Mouse (Mus musculus): ENCODE measurements around the gene Lrp5.

The Lrp5 gene

GRCm38 (mm10) chr19:3556169-3556827 is 130.1 kb downstream of the Lrp5 start:
- no peak for DNase-seq (ENCODE audit: extremely low spot score)

DNA sequence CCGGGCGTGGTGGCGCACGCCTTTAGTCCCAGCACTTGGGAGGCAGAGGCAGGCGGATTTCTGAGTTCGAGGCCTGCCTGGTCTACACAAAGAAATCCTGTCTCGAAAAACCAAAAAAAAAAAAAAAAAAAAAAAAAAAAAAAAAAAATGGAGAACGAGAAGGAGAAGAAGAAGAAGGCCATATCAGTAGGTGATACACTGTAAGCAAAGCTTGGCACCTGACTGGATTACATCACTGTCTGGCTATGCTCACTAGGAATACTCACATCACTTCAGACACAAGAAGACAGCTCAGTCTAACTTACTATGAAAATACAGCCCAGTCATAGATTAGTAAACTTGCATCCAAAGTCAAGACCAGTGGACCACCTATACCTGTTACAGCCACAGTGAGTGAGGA is 131.6 kb downstream of the Lrp5 start:
- no peak for DNase-seq (ENCODE audit: extremely low spot score)

DNA sequence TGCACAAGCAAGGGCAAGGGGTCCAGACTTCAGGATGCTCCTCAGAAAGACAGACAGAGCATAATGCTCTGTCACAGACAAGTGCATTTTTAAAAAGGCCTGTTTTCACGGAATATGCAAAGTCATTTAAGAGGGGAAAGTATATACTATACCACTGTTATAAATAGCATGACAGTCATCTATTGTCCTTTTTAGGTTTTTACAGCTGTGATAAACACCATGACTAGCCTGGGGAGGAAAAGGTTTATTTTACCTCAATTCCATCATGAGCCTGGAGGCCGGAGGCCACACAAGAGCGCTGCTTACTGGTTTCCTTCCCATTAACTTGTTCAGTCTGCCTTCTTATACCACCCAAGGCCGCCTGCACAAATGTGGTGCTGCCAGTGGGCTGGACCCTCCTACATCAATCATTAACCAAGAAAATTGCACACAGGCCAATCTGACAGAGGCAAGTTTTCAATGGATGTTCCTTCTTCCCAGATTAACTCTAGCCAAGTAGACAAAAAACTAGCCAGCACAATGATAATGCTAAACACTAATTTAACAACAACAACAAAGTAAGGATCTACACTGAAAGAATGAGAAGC is 134.7 kb downstream of the Lrp5 start:
- DNase-seq (ENCODE audit: extremely low spot score) = no peak

DNA sequence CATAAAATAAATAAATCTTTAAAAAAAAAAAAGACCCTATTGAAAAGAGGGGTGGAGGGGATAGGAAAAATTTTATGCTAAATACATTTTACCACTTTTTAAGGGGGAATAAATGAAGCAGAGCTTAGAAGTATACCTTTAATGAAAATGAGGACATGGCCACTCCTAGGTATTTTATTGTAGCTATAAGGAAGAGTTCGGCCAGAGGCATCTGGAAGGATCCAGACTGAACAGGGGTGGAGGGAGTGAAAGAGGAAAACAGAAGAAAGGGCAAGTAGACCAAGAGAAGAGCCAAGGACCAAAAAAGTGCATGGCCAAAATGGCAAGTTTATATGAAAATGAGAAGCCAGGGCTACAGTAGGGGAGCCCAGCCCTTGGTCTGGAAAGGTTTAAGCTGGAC is 136.3 kb downstream of the Lrp5 start:
- DNase-seq (ENCODE audit: extremely low spot score) = no peak

- no peak for DNase-seq (ENCODE audit: extremely low spot score)
Measured at GRCm38 (mm10) chr19:3549263-3549662, 137.1 kb downstream of the Lrp5 start.

DNA sequence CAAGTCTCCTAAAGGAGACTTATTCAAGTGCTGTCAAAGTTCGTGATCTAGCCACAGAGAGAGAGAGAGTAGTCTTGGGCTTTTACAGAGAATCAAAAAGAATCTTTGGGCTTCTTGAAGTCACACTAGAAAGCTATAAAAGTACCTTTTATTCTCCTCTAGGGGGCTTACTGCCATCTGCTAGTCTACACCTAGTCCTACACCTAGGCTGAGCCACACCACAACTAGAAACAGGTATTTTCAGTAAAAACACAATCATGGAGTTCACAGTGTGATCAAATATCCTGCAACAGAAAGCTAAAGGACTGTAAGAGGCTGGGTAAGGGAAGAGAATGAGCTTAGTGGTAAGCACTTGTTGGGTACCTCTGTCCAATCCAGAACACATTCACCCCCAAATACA is 138.1 kb downstream of the Lrp5 start:
- DNase-seq (ENCODE audit: extremely low spot score) = no peak

GRCm38 (mm10) chr19:3544995-3545394 is 141.4 kb downstream of the Lrp5 start:
- DNase-seq (ENCODE audit: extremely low spot score) = no peak

GRCm38 (mm10) chr19:3542591-3542990 is 143.8 kb downstream of the Lrp5 start:
- no peak for DNase-seq (ENCODE audit: extremely low spot score)

DNA sequence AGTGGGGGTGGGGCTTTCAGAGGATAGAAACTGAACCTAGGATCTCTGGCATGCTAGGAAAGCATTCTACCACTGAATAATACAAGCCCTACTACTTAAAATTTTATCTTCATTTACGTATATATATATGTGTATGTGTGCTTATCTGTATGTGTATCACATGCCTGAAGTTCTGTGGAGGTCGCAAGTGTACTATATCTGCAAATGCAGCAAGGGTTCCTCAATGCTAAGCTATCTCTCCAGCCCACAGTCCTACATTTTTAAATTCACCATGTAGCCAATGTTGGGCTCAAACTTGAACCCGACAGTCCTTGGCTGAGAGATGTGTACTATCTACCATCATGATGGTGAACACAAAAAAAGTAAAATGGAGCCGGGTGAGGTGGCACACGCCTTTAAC is 145.4 kb downstream of the Lrp5 start:
- DNase-seq (ENCODE audit: extremely low spot score) = no peak

DNA sequence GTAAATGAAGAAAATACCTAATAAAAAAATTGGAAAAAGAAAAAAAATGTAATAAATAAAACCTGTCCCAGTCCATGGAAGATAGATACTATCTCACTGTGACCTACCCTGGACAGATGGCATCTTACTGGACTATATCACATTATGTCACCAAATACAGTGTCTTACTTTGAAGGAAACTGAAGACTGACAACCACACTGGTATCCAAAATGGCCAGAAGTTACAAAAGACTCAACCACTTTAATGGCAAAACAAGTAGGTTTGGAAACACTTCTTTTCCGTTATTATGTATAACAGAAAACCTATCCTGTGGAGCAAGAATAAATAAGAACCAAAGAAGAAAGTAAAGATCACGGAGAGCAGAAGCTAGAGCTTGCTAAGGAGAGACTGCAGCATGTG is 146.1 kb downstream of the Lrp5 start:
- no peak for DNase-seq (ENCODE audit: extremely low spot score)

GRCm38 (mm10) chr19:3539456-3539855 is 146.9 kb downstream of the Lrp5 start:
- DNase-seq (ENCODE audit: extremely low spot score) = no peak

DNA sequence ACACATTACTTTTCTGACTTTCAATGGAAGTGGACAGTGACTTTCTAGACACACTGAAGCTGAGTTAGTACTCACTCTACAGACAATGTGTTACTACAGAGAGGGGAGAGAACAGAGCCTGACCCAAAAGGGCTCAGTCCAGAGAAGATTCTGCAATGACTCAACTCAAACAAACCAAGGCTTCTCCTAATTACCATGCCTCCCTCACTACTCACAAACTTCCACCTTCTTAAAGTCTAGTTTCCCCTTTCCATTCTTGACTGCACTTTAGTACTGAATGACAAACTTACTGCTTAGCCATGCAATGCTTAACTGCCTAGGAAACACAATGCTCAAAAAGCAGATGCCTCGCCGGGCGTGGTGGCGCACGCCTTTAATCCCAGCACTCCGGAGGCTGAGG is 148.7 kb downstream of the Lrp5 start:
- DNase-seq (ENCODE audit: extremely low spot score) = no peak

DNA sequence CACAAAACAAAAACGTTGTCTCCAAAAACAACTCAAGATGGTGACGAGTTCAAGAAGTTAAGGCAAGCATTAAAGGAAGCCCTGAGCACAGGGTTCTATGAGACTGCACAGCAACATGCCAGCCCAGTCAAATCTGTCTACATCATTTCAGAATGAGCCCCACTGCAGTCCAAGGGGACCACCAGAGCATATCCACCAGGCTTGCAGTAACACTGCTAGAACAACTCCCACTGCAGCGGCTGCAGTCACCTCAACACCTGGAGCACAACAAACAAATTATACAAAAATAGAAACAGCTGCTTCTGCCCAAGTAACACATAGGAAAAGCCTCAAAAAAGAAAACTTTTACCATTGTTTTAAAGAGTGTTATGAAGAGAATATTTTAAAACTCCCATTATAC is 151.4 kb downstream of the Lrp5 start:
- no peak for DNase-seq (ENCODE audit: extremely low spot score)

Data from embryo, embryonic 9.5 days (tissue).